Mouse (Mus musculus) bone marrow macrophage, adult 2 months (primary cell): ENCODE results near the gene Glis2. TPM values are rescaled to one million over a fixed set of nuclear protein-coding genes. Genes with fewer than 3 reads are reported as not detected.

ENCODE experiments used
- H3K27ac ChIP-seq: 2 replicates; pipeline ENCODE4 v1.5.1; 2012; ENCODE audit warnings: low read depth, low read length; ENCODE audit not compliant: insufficient read depth
- H3K4me1 ChIP-seq: 2 replicates; pipeline ENCODE4 v1.6.1; 2012; ENCODE audit warnings: low read length; ENCODE audit not compliant: control insufficient read depth, insufficient read depth
- H3K4me3 ChIP-seq: 2 replicates; pipeline ENCODE4 v1.5.1; 2012; ENCODE audit warnings: mild to moderate bottlenecking, low read length, moderate library complexity; ENCODE audit not compliant: insufficient read depth
- CTCF ChIP-seq: IDR thresholded peaks from 2 replicates; pipeline ENCODE4 v1.5.1; 2012; ENCODE audit warnings: low read depth, mild to moderate bottlenecking, low read length, moderate library complexity
- POLR2A ChIP-seq: IDR thresholded peaks from 2 replicates; pipeline ENCODE4 v1.6.1; 2012; ENCODE audit warnings: mild to moderate bottlenecking, low read depth, low read length, borderline replicate concordance
- polyA plus RNA-seq: library from polyadenylated mRNA; stranded (reverse); fragments of >200 nt; gene quantifications from 2 replicates; pipeline ENCODE4 v1.2.4, GENCODE M21; 2012; ENCODE audit not compliant: missing spikeins, insufficient read depth, insufficient read length

Glis2 gene
- 0.65 and 1.3 TPM in 2 replicates for polyA plus RNA-seq

GRCm38 (mm10) chr16:4593971-4594813 is at the start of gene Glis2:
Glis2 (plus strand) TSS chr16:4594713.
- Histone ChIP-seq H3K4me3 (peak within 1 kb of the TSS; percentile 58), H3K4me1 (no peaks in the 10 kb centered on the region), H3K27ac (no peak within 1 kb of the TSS)
- TF ChIP-seq CTCF: no peak
- TF ChIP-seq POLR2A: no peak

GRCm38 (mm10) chr16:4544845-4545244 is 49.7 kb upstream of the Glis2 start:
- H3K27ac ChIP-seq: no peak overlapping the region
- TF ChIP-seq POLR2A (no peak), CTCF (no peak)
- H3K4me1 ChIP-seq: peaks cover 14% of the 10 kb centered on the region
- no peak overlapping the region for H3K4me3 ChIP-seq

GRCm38 (mm10) chr16:4546838-4547237 is 47.7 kb upstream of the Glis2 start:
- H3K27ac ChIP-seq: no peak overlapping the region
- peaks cover 12% of the 10 kb centered on the region for H3K4me1 ChIP-seq
- no peak for TF ChIP-seq CTCF
- TF ChIP-seq POLR2A: no peak
- no peak overlapping the region for H3K4me3 ChIP-seq

GRCm38 (mm10) chr16:4547611-4548010 is 46.9 kb upstream of the Glis2 start:
- H3K27ac ChIP-seq: no peak overlapping the region
- H3K4me3 ChIP-seq: no peak overlapping the region
- no peak for TF ChIP-seq POLR2A
- no peak for TF ChIP-seq CTCF
- peaks cover 7% of the 10 kb centered on the region for H3K4me1 ChIP-seq

- Histone ChIP-seq H3K4me3 (no peak overlapping the region), H3K27ac (no peak overlapping the region), H3K4me1 (peaks cover 7% of the 10 kb centered on the region)
- TF ChIP-seq CTCF (no peak), POLR2A (no peak)
Observed at GRCm38 (mm10) chr16:4548953-4549688, 45.4 kb upstream of the Glis2 start.

- H3K4me1 ChIP-seq: peaks cover 12% of the 10 kb centered on the region
- H3K4me3 ChIP-seq: no peak overlapping the region
- no peak overlapping the region for H3K27ac ChIP-seq
- TF ChIP-seq POLR2A (no peak), CTCF (peak; percentile 79)
Observed at GRCm38 (mm10) chr16:4551056-4551455, 43.5 kb upstream of the Glis2 start.

- H3K27ac ChIP-seq: no peak overlapping the region
- TF ChIP-seq CTCF: no peak
- no peak for TF ChIP-seq POLR2A
- H3K4me3 ChIP-seq: no peak overlapping the region
- H3K4me1 ChIP-seq: peaks cover 15% of the 10 kb centered on the region
Observed at GRCm38 (mm10) chr16:4551885-4552284, 42.6 kb upstream of the Glis2 start.

GRCm38 (mm10) chr16:4552829-4553550 is 41.5 kb upstream of the Glis2 start:
- Histone ChIP-seq H3K4me3 (no peak overlapping the region), H3K27ac (no peak overlapping the region), H3K4me1 (peaks cover 21% of the 10 kb centered on the region)
- no peak for TF ChIP-seq POLR2A
- no peak for TF ChIP-seq CTCF

- Histone ChIP-seq H3K4me3 (no peak overlapping the region), H3K4me1 (peaks cover 13% of the 10 kb centered on the region), H3K27ac (no peak overlapping the region)
- TF ChIP-seq CTCF (no peak), POLR2A (no peak)
Observed at GRCm38 (mm10) chr16:4555555-4555954, 39.0 kb upstream of the Glis2 start.
